Mouse (Mus musculus): ENCODE results near the gene Mif. TPM values are rescaled to one million over a fixed set of nuclear protein-coding genes. Genes with fewer than 3 reads are reported as not detected.

Mif gene
- polyA plus RNA-seq, 1 experiment: 261 TPM

DNA sequence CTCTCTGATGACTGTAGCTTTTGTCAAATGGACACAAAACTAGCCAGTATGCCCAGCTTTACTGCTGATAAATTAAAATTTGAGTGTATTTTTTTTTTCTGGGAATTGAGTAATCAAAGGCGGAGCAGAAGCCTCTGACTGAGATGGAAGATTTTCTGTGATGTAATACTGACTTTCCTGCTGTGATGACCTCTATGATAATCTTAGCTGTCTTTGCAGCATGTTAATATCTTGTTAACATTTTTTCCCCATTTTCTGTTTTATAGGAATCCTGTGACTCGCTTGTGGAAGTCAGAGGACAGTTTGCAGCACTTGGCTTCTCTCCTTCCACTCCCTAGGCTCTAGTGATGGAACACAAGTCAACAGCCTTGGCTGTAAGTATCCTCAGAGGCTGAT lies 29.8 kb downstream of the Mif start:
- no peak for TF ChIP-seq POLR2A (IDR thresholded peaks at IDR 0.05; ENCODE audit: control insufficient read depth, low read depth, low read length)
- TF ChIP-seq CTCF (IDR thresholded peaks at IDR 0.05; ENCODE audit: control insufficient read depth, insufficient read depth, insufficient replicate concordance, low read depth, low read length): no peak
- H3K27me3 ChIP-seq (ENCODE audit: control insufficient read depth, insufficient read depth, low read length): no peaks in the 10 kb centered on the region
- no peaks in the 10 kb centered on the region for H3K36me3 ChIP-seq (ENCODE audit: control insufficient read depth, insufficient read depth, low read length)
- no peak overlapping the region for H3K27ac ChIP-seq (ENCODE audit: control insufficient read depth, insufficient read depth, low read depth, low read length)
- H3K4me3 ChIP-seq (ENCODE audit: control insufficient read depth, low read depth, low read length): no peak overlapping the region
- peaks cover 18% of the 10 kb centered on the region for H3K4me1 ChIP-seq (ENCODE audit: control insufficient read depth, insufficient read depth, low read length)

DNA sequence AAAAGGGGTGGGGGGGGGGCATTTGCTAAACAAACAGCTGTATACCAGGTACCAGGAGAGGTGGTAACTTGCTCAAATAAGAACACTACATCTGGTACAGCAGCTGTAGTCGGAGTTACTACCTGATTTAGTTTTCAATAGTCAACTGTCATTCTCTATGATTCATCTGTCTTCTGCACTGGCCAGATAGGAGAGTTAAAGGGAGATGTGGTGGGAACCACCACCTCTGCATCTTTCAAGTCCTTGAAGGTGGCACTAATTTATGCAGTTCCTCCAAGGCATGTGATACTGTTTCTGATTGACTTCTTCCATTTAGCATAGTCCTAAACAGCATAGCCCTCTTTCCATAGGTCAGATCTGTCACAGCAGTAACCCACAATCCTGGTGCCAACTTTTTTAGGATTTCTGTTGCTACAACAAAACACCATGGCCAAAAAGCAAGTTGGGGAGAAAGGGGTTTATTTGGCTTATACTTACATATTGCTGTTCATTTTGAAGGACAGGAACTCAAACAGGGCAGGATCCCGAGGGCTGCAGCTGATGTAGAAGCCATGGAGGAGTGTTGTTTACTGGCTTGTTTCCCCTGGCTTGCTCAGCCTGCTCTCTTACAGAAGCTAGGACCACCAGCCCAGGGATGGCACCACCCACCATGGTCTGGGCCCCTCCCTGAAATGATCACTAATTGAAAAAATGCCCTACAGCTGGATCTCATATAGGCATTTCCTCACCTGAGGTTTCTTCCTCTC lies 30.3 kb downstream of the Mif start:
- H3K4me3 ChIP-seq (ENCODE audit: control insufficient read depth, low read depth, low read length): no peak overlapping the region
- no peaks in the 10 kb centered on the region for H3K27me3 ChIP-seq (ENCODE audit: control insufficient read depth, insufficient read depth, low read length)
- no peaks in the 10 kb centered on the region for H3K36me3 ChIP-seq (ENCODE audit: control insufficient read depth, insufficient read depth, low read length)
- peaks cover 14% of the 10 kb centered on the region for H3K4me1 ChIP-seq (ENCODE audit: control insufficient read depth, insufficient read depth, low read length)
- no peak overlapping the region for H3K27ac ChIP-seq (ENCODE audit: control insufficient read depth, insufficient read depth, low read depth, low read length)
- TF ChIP-seq CTCF (IDR thresholded peaks at IDR 0.05; ENCODE audit: control insufficient read depth, insufficient read depth, insufficient replicate concordance, low read depth, low read length): no peak
- TF ChIP-seq POLR2A (IDR thresholded peaks at IDR 0.05; ENCODE audit: control insufficient read depth, low read depth, low read length): no peak

DNA sequence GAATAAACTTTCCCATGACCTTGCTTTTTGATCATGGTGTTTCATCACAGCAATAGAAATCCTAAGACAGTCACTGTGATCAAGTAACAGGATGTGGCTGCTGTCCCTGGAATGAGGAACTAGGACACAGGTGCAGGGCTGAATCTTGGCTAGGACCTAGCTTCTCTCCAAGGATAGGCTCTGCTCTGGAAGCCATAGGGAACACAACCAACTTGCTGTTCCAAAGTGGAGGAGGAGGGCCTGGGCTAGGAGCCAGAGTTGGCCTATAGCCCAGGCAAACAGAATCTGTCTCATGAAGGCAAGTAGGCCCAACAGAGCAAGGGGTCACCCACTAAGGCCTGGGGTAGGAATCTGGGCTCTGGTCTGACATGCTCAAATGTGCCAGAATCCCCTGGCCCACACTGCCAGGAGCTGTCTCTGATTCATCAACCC lies 31.5 kb downstream of the Mif start:
- no peak overlapping the region for H3K4me3 ChIP-seq (ENCODE audit: control insufficient read depth, low read depth, low read length)
- H3K27me3 ChIP-seq (ENCODE audit: control insufficient read depth, insufficient read depth, low read length): no peaks in the 10 kb centered on the region
- H3K4me1 ChIP-seq (ENCODE audit: control insufficient read depth, insufficient read depth, low read length): peaks cover 7% of the 10 kb centered on the region
- no peak overlapping the region for H3K27ac ChIP-seq (ENCODE audit: control insufficient read depth, insufficient read depth, low read depth, low read length)
- TF ChIP-seq CTCF (IDR thresholded peaks at IDR 0.05; ENCODE audit: control insufficient read depth, insufficient read depth, insufficient replicate concordance, low read depth, low read length) (no peak), POLR2A (IDR thresholded peaks at IDR 0.05; ENCODE audit: control insufficient read depth, low read depth, low read length) (no peak)
- no peaks in the 10 kb centered on the region for H3K36me3 ChIP-seq (ENCODE audit: control insufficient read depth, insufficient read depth, low read length)

DNA sequence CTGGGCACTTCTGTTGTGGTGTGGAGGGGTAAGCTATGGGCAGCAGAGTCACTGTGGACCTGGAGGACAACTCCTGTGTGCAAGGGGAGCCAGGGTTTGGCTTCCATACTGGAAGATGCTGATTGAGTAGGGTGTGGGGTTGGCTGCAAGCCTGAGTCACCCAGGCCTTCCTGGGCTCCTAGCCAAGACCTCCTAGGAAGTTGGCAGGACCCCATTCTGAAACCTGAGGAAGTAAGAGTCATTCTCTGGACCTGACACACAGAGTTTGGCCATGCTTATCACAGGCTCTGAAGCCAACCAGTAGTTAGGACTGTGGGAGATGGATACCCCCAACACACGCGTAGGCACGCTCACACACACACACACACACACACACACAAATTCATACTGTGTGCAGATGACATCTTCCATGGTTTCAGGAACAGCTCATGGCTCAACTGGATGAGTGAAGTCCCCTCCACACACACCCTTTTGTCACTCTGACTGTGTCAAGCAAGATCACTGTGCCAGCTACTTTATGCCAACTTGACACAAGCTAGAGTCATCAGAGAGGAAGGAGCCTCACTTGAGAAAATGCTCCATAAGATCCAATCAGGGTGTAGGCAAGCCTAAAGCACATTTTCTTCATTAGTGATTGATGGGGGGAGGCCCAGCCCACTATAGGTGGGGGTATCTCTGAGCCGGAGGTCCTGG lies 32.2 kb downstream of the Mif start:
- H3K27me3 ChIP-seq (ENCODE audit: control insufficient read depth, insufficient read depth, low read length): no peaks in the 10 kb centered on the region
- TF ChIP-seq POLR2A (IDR thresholded peaks at IDR 0.05; ENCODE audit: control insufficient read depth, low read depth, low read length) (no peak), CTCF (IDR thresholded peaks at IDR 0.05; ENCODE audit: control insufficient read depth, insufficient read depth, insufficient replicate concordance, low read depth, low read length) (no peak)
- H3K4me1 ChIP-seq (ENCODE audit: control insufficient read depth, insufficient read depth, low read length): no peaks in the 10 kb centered on the region; the same call in none of the 2 replicates
- H3K4me3 ChIP-seq (ENCODE audit: control insufficient read depth, low read depth, low read length): no peak overlapping the region
- H3K27ac ChIP-seq (ENCODE audit: control insufficient read depth, insufficient read depth, low read depth, low read length): no peak overlapping the region
- H3K36me3 ChIP-seq (ENCODE audit: control insufficient read depth, insufficient read depth, low read length): no peaks in the 10 kb centered on the region

DNA sequence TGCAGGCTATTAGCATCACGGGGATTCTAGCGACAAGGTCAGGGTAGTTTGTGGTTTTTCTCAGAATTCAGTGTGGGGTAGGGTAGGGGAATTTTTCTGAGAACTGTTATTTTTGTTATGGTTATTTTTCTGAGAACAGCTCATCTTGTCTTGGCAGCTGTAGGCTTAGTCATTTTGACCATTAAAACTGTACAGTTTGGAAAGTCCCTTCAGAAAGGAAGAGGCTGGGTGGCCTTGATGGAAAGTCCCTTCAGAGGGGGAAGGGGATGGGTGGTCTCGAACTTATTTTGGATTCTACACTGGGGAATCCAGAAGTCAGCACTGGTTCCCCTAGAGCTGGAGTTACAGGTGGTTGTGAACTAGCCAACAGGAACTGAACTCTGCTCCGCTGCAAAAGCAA lies 35.5 kb downstream of the Mif start:
- H3K4me3 ChIP-seq (ENCODE audit: control insufficient read depth, low read depth, low read length): no peak overlapping the region
- H3K4me1 ChIP-seq (ENCODE audit: control insufficient read depth, insufficient read depth, low read length): no peaks in the 10 kb centered on the region; the same call in 1 of the 2 replicates
- H3K36me3 ChIP-seq (ENCODE audit: control insufficient read depth, insufficient read depth, low read length): no peaks in the 10 kb centered on the region
- H3K27ac ChIP-seq (ENCODE audit: control insufficient read depth, insufficient read depth, low read depth, low read length): no peak overlapping the region
- H3K27me3 ChIP-seq (ENCODE audit: control insufficient read depth, insufficient read depth, low read length): no peaks in the 10 kb centered on the region
- TF ChIP-seq CTCF (IDR thresholded peaks at IDR 0.05; ENCODE audit: control insufficient read depth, insufficient read depth, insufficient replicate concordance, low read depth, low read length) (no peak), POLR2A (IDR thresholded peaks at IDR 0.05; ENCODE audit: control insufficient read depth, low read depth, low read length) (no peak)

DNA sequence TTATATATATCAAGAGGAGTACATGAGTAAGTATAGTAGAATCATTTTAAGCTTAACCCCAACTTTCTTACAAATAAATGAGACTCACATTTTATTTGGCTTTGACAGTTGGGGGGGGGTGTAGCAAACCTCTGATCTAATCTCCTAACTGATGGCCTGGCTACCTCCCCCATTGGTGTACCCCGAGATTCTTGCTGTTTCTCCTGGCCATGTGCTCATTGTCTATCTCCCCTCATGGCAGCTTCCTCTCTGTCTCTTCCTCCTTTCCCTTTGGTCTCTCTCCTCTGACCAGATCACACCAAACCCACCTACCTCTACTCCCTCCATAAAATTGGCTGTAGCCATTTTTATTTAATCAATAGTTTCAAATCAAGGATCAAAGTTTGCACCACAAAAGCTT lies 36.3 kb downstream of the Mif start:
- H3K4me3 ChIP-seq (ENCODE audit: control insufficient read depth, low read depth, low read length): no peak overlapping the region; the same call in 1 of the 2 replicates
- TF ChIP-seq CTCF (IDR thresholded peaks at IDR 0.05; ENCODE audit: control insufficient read depth, insufficient read depth, insufficient replicate concordance, low read depth, low read length) (no peak), POLR2A (IDR thresholded peaks at IDR 0.05; ENCODE audit: control insufficient read depth, low read depth, low read length) (no peak)

DNA sequence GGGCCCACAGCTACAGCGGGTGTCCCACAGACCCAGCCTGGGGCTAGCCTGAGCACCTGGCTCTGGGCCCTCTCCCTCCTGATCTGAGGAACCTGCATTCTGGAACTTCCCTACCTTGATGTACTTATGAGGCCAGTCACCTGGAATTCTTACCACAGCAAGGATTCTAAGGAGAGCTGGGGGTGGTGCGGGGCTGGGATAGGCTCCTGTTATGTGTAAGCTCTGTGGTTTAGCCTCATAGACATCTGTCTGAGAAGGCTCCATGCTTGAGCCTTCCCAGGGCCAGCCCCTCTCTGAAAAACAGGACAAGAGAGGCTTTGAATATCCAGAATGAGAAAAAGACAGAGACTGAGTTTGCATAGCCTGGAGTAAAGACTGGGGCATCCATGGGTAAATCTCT lies 37.6 kb downstream of the Mif start, which contains the start of gene Gstt4:
TSS of gene Gstt4 (minus strand) at position 101 of the 400 bp plus-strand sequence.
- Histone ChIP-seq H3K27me3 (ENCODE audit: control insufficient read depth, insufficient read depth, low read length) (no peaks in the 10 kb centered on the region), H3K4me3 (ENCODE audit: control insufficient read depth, low read depth, low read length) (peak within 1 kb of the TSS; percentile 76), H3K4me1 (ENCODE audit: control insufficient read depth, insufficient read depth, low read length) (no peaks in the 10 kb centered on the region; the same call in 1 of the 2 replicates), H3K27ac (ENCODE audit: control insufficient read depth, insufficient read depth, low read depth, low read length) (no peak within 1 kb of the TSS; the same call in 1 of the 2 replicates), H3K36me3 (ENCODE audit: control insufficient read depth, insufficient read depth, low read length) (no peaks in the 10 kb centered on the region)
- TF ChIP-seq POLR2A (IDR thresholded peaks at IDR 0.05; ENCODE audit: control insufficient read depth, low read depth, low read length): peak; percentile 34; the same call in 1 of the 2 replicates
- no peak for TF ChIP-seq CTCF (IDR thresholded peaks at IDR 0.05; ENCODE audit: control insufficient read depth, insufficient read depth, insufficient replicate concordance, low read depth, low read length)

More for the DNA sequence above, 36.3 kb downstream of the Mif start:
- Histone ChIP-seq H3K27me3 (ENCODE audit: control insufficient read depth, insufficient read depth, low read length) (no peaks in the 10 kb centered on the region), H3K36me3 (ENCODE audit: control insufficient read depth, insufficient read depth, low read length) (no peaks in the 10 kb centered on the region), H3K4me1 (ENCODE audit: control insufficient read depth, insufficient read depth, low read length) (no peaks in the 10 kb centered on the region; the same call in 1 of the 2 replicates), H3K27ac (ENCODE audit: control insufficient read depth, insufficient read depth, low read depth, low read length) (no peak overlapping the region)
